Mouse (Mus musculus) midbrain, embryonic 15.5 days (tissue): ENCODE measurements around the gene Klk12. TPM values are rescaled to one million over a fixed set of nuclear protein-coding genes. Genes with fewer than 3 reads are reported as not detected.

ENCODE experiments used
- ATAC-seq: fragments of 200-750 bp; cut with Nextera tagmentation; replicated peaks from 2 replicates; pipeline ENCODE4 v1.8.0; 2017; ENCODE audit warnings: moderate TSS enrichment
- H3K27ac ChIP-seq: fragments of 300-500 bp; sonication (generic); 2 replicates; pipeline ENCODE4 v1.5.1; 2015; ENCODE audit warnings: mild to moderate bottlenecking, inconsistent platforms
- H3K27me3 ChIP-seq: fragments of 300-500 bp; sonication (generic); replicated peaks from 2 replicates; pipeline ENCODE4 v1.6.1; 2015; ENCODE audit warnings: inconsistent platforms
- H3K36me3 ChIP-seq: fragments of 300-500 bp; sonication (generic); replicated peaks from 2 replicates; pipeline ENCODE4 v1.6.1; 2015; ENCODE audit warnings: inconsistent platforms
- H3K4me1 ChIP-seq: fragments of 300-500 bp; sonication (generic); 2 replicates; pipeline ENCODE4 v1.6.1; 2015; ENCODE audit warnings: inconsistent platforms
- H3K4me2 ChIP-seq: fragments of 300-500 bp; sonication (generic); 2 replicates; pipeline ENCODE4 v1.6.1; 2015; ENCODE audit warnings: inconsistent platforms, mild to moderate bottlenecking, moderate library complexity
- H3K4me3 ChIP-seq: fragments of 300-500 bp; sonication (generic); 2 replicates; pipeline ENCODE4 v1.5.1; 2015; ENCODE audit warnings: mild to moderate bottlenecking, inconsistent platforms
- H3K9ac ChIP-seq: fragments of 300-500 bp; sonication (generic); 2 replicates; pipeline ENCODE4 v1.6.1; 2015; ENCODE audit warnings: mild to moderate bottlenecking, inconsistent platforms
- H3K9me3 ChIP-seq: fragments of 300-500 bp; sonication (generic); 2 replicates; pipeline ENCODE4 v1.6.1; 2016; ENCODE audit warnings: inconsistent platforms
- WGBS: fragments of 180-500 bp; shearing (Covaris S2); methylation state at CpG from one replicate; pipeline ENCODE4 v1.1.7; 2015; ENCODE audit warnings: mixed read lengths; 5-methylcytosine and 5-hydroxymethylcytosine counted together
- polyA plus RNA-seq: library from polyadenylated mRNA; unstranded; fragments of >200 nt; fragmentation: Nextera tagmentation; extraction: Ambion mirVana; gene quantifications from 2 replicates; pipeline ENCODE4 v1.2.1, GENCODE M21; 2015

The Klk12 gene
- polyA plus RNA-seq, 1 experiment from 2014 or later = not detected

GRCm38 (mm10) chr7:43778176-43778970, 9.7 kb downstream of the Klk12 start:
- ATAC-seq = no peak
- H3K9ac ChIP-seq = no peak overlapping the region
- H3K27me3 ChIP-seq = peaks cover 3% of the 10 kb centered on the region; the same call in 1 of the 2 replicates
- H3K9me3 ChIP-seq = no peaks in the 10 kb centered on the region
- WGBS = 91% methylated on average over 10 of the region's 10 CpGs
- peaks cover 7% of the 10 kb centered on the region for H3K4me1 ChIP-seq
- H3K27ac ChIP-seq = no peak overlapping the region
- no peak overlapping the region for H3K4me3 ChIP-seq
- no peak overlapping the region for H3K4me2 ChIP-seq
- no peaks in the 10 kb centered on the region for H3K36me3 ChIP-seq

GRCm38 (mm10) chr7:43780241-43780640, 11.5 kb downstream of the Klk12 start:
- H3K4me2 ChIP-seq = no peak overlapping the region
- H3K27ac ChIP-seq = no peak overlapping the region
- no peak overlapping the region for H3K9ac ChIP-seq
- H3K36me3 ChIP-seq = no peaks in the 10 kb centered on the region
- 77% methylated on average over 6 of the region's 6 CpGs for WGBS
- H3K27me3 ChIP-seq = peaks cover 6% of the 10 kb centered on the region; the same call in 1 of the 2 replicates
- ATAC-seq = no peak
- H3K4me1 ChIP-seq = peaks cover 7% of the 10 kb centered on the region
- H3K9me3 ChIP-seq = no peaks in the 10 kb centered on the region
- no peak overlapping the region for H3K4me3 ChIP-seq

- Histone ChIP-seq H3K36me3 (no peaks in the 10 kb centered on the region), H3K27ac (no peak within 1 kb of the TSS), H3K9ac (no peak within 1 kb of the TSS), H3K4me1 (peaks cover 7% of the 10 kb centered on the region), H3K9me3 (no peaks in the 10 kb centered on the region), H3K27me3 (peaks cover 6% of the 10 kb centered on the region; the same call in 1 of the 2 replicates), H3K4me2 (no peak within 1 kb of the TSS), H3K4me3 (no peak within 1 kb of the TSS)
- 57% methylated on average over 5 of the region's 5 CpGs for WGBS
- ATAC-seq = no peak
Measured at GRCm38 (mm10) chr7:43780746-43781145, 12.0 kb downstream of the Klk12 start, which contains the start of gene Klk10. Gene Klk10 (plus strand): TSS chr7:43781035.

- no peaks in the 10 kb centered on the region for H3K9me3 ChIP-seq
- WGBS = 90% methylated on average over 11 of the region's 11 CpGs
- H3K4me1 ChIP-seq = peaks cover 7% of the 10 kb centered on the region
- H3K4me2 ChIP-seq = no peak overlapping the region
- no peaks in the 10 kb centered on the region for H3K36me3 ChIP-seq
- no peak overlapping the region for H3K27ac ChIP-seq
- no peak overlapping the region for H3K4me3 ChIP-seq
- no peak overlapping the region for H3K9ac ChIP-seq
- peaks cover 6% of the 10 kb centered on the region; the same call in 1 of the 2 replicates for H3K27me3 ChIP-seq
- ATAC-seq = no peak
Measured at GRCm38 (mm10) chr7:43781541-43781940, 12.8 kb downstream of the Klk12 start.

GRCm38 (mm10) chr7:43782275-43783265, 13.9 kb downstream of the Klk12 start:
- Histone ChIP-seq H3K4me1 (peaks cover 7% of the 10 kb centered on the region), H3K27me3 (peaks cover 6% of the 10 kb centered on the region; the same call in 1 of the 2 replicates), H3K36me3 (no peaks in the 10 kb centered on the region), H3K27ac (no peak overlapping the region), H3K4me2 (peak overlapping the region; percentile 72), H3K4me3 (peak overlapping the region; percentile 35), H3K9me3 (no peaks in the 10 kb centered on the region), H3K9ac (peak overlapping the region; percentile 48)
- ATAC-seq = peak; percentile 76
- WGBS = 8% methylated on average over 36 of the region's 36 CpGs

- ATAC-seq = no peak
- Histone ChIP-seq H3K9ac (no peak overlapping the region), H3K4me3 (no peak overlapping the region), H3K4me1 (peaks cover 7% of the 10 kb centered on the region), H3K4me2 (no peak overlapping the region), H3K27me3 (peaks cover 6% of the 10 kb centered on the region; the same call in 1 of the 2 replicates), H3K27ac (no peak overlapping the region), H3K36me3 (no peaks in the 10 kb centered on the region), H3K9me3 (no peaks in the 10 kb centered on the region)
- WGBS = 89% methylated on average over 1 of the region's 1 CpGs
Measured at GRCm38 (mm10) chr7:43785286-43785685, 16.6 kb downstream of the Klk12 start.

- Histone ChIP-seq H3K4me3 (no peak overlapping the region), H3K27ac (no peak overlapping the region), H3K9ac (no peak overlapping the region), H3K36me3 (no peaks in the 10 kb centered on the region), H3K4me1 (no peaks in the 10 kb centered on the region), H3K27me3 (peaks cover 5% of the 10 kb centered on the region; the same call in 1 of the 2 replicates), H3K9me3 (no peaks in the 10 kb centered on the region), H3K4me2 (no peak overlapping the region)
- WGBS = 71% methylated on average over 3 of the region's 3 CpGs
- ATAC-seq = no peak
Measured at GRCm38 (mm10) chr7:43788096-43788495, 19.4 kb downstream of the Klk12 start.

- Histone ChIP-seq H3K9ac (no peak overlapping the region), H3K9me3 (no peaks in the 10 kb centered on the region), H3K36me3 (no peaks in the 10 kb centered on the region), H3K4me2 (no peak overlapping the region), H3K4me1 (no peaks in the 10 kb centered on the region), H3K27ac (no peak overlapping the region), H3K4me3 (no peak overlapping the region), H3K27me3 (no peaks in the 10 kb centered on the region)
- no peak for ATAC-seq
- 83% methylated on average over 2 of the region's 2 CpGs for WGBS
Measured at GRCm38 (mm10) chr7:43789295-43789694, 20.6 kb downstream of the Klk12 start.

- H3K27ac ChIP-seq = no peak within 1 kb of the TSS
- H3K4me2 ChIP-seq = no peak within 1 kb of the TSS
- H3K4me1 ChIP-seq = peaks cover 10% of the 10 kb centered on the region
- no peak within 1 kb of the TSS for H3K4me3 ChIP-seq
- ATAC-seq = no peak
- peaks cover 13% of the 10 kb centered on the region for H3K27me3 ChIP-seq
- H3K36me3 ChIP-seq = no peaks in the 10 kb centered on the region
- H3K9ac ChIP-seq = no peak within 1 kb of the TSS
- no peaks in the 10 kb centered on the region for H3K9me3 ChIP-seq
- WGBS = 78% methylated on average over 7 of the region's 7 CpGs
Measured at GRCm38 (mm10) chr7:43791591-43791990, 22.9 kb downstream of the Klk12 start, which contains the start of gene Klk9. Gene Klk9 (plus strand): TSS chr7:43791891.

- Histone ChIP-seq H3K4me1 (peaks cover 21% of the 10 kb centered on the region), H3K27me3 (peaks cover 28% of the 10 kb centered on the region), H3K9ac (peak overlapping the region; percentile 20; the same call in 1 of the 2 replicates), H3K4me2 (peak overlapping the region; percentile 74), H3K36me3 (no peaks in the 10 kb centered on the region), H3K4me3 (peak overlapping the region; percentile 45), H3K9me3 (no peaks in the 10 kb centered on the region), H3K27ac (no peak overlapping the region)
- ATAC-seq = peak; percentile 48
- 8% methylated on average over 8 of the region's 8 CpGs for WGBS
Measured at GRCm38 (mm10) chr7:43796355-43796754, 27.7 kb downstream of the Klk12 start.

- Histone ChIP-seq H3K9me3 (no peaks in the 10 kb centered on the region), H3K27ac (no peak within 1 kb of the TSS), H3K27me3 (peaks cover 28% of the 10 kb centered on the region), H3K4me2 (peak within 1 kb of the TSS; percentile 74), H3K4me1 (peaks cover 21% of the 10 kb centered on the region), H3K9ac (peak within 1 kb of the TSS; percentile 20), H3K4me3 (peak within 1 kb of the TSS; percentile 45), H3K36me3 (no peaks in the 10 kb centered on the region)
- WGBS = under 1% methylated on average over 28 of the region's 28 CpGs
- peak; percentile 70 for ATAC-seq
Measured at GRCm38 (mm10) chr7:43797333-43797769, 28.7 kb downstream of the Klk12 start, which contains the start of gene Klk8. Gene Klk8 (plus strand): TSS chr7:43797577.
